Mouse (Mus musculus) ES-Bruce4 (cell line): Measurements from ENCODE around the gene Ankrd2.

ENCODE experiments used
- CTCF ChIP-seq: IDR thresholded peaks from one replicate; pipeline ENCODE4 v1.8.1; 2011; ENCODE audit warnings: low read depth, low read length
- EP300 ChIP-seq: IDR thresholded peaks from 2 replicates; pipeline ENCODE4 v1.6.1; 2011; ENCODE audit warnings: low read depth, low read length; ENCODE audit not compliant: insufficient read depth
- POLR2A ChIP-seq: IDR thresholded peaks from one replicate; pipeline ENCODE4 v1.8.1; 2011; ENCODE audit warnings: low read length; ENCODE audit not compliant: insufficient read depth

GRCm38 (mm10) chr19:42034881-42035455, 832 bp upstream of the Ankrd2 start:
- no peak for TF ChIP-seq POLR2A
- peak; percentile 3 for TF ChIP-seq CTCF
- no peak for TF ChIP-seq EP300
